ENCODE assay signal across 8 mouse cellular contexts in the genomic region with DNA sequence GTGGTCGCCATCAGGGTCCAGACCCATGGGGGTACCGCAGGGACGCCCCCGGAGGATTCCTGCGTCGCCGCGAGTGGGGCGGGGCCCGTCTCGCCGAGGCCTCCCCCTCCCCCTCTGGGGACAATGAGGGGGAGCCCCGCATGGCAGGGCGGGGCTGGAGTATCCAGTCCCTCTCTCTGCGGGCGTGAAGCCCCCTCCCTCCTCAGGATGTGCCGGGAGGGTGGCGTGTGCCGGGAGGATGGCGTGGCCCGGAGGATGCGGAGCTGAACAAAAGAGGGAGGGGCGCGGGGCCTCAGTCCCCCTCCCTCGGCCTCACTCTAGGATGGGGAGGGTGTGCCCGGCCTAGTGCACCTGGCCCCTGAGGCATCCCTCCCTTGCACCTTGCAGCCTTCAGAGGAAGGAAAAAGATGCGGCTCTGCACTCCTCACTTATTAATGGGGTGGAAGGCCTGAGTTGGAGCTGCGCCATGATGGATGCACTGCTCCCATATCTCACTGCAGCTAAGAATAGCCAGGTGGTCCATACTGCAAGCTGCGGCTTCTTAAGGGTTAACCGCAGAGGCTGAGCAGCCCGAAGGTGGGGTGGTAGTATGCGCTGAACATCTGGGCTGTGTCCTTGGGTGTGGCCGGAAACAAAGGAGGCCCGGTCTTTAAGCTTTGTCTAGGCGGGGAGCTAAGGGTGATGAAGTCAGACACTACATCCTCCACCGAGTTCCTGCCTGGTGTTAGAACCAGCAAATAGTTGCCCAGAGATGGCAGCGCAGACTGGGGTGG. TPM values are rescaled to one million over a fixed set of nuclear protein-coding genes. Genes with fewer than 3 reads are reported as not detected.
DNase-seq lines count a peak whose midpoint lies in the region; ATAC-seq and TF ChIP-seq lines count a peak whose summit lies in the region.

No protein-coding gene starts in this region.

- intact Hi-C loops in gastrocnemius, adult 2 months (cut with DNase I): no loop called here

- peak; percentile 81 for ATAC-seq in CD4-positive, CD25-positive, alpha-beta regulatory T cell, adult 4 months
- peak; percentile 68 for ATAC-seq in inflammation-experienced regulatory T-cells, adult 6 months

- no peak for TF ChIP-seq CTCF in gastrocnemius, adult 2 months (IDR thresholded peaks at IDR 0.05)

- no peak overlapping the region for H3K27ac ChIP-seq in gastrocnemius, adult 2 months

- no peak for DNase-seq in gastrocnemius, adult 2 months
- no peak for DNase-seq in gastrocnemius, postnatal 25 days
- peak; percentile 24 for DNase-seq in embryo, embryonic 9.5 days (ENCODE audit: extremely low spot score)
- DNase-seq in naive thymus-derived CD4-positive, alpha-beta T cell, adult 2 months (ENCODE audit: low read depth): peak; percentile 26
- no peak for DNase-seq in Muller cell, postnatal 12 days (ENCODE audit: inconsistent ontology term)
- no peak for DNase-seq in testis, postnatal 14 days (ENCODE audit: low spot score)

- H3K4me3 ChIP-seq in gastrocnemius, adult 2 months: peak overlapping the region; percentile 71

RNA-seq across cellular contexts. Expression of gene Crmp1, which starts 4.6 kb away (rescaled TPM):
- under 1 TPM; 0.18 to 0.56 TPM for total RNA-seq in gastrocnemius, adult 2 months (2021)
- total RNA-seq in gastrocnemius, postnatal 25 days (2021): under 1 TPM in 1 of 2 experiments, not detected in 1; 0.19 TPM
- 10 to 100 TPM; 10.1 to 13.9 TPM for polyA plus RNA-seq in CD4-positive, CD25-positive, alpha-beta regulatory T cell, adult 4 months (2017; shearing (Covaris generic))
- polyA plus RNA-seq in inflammation-experienced regulatory T-cells, adult 6 months (2017; shearing (Covaris generic)): 10 to 100 TPM in 2 of 3 experiments, 1 to 10 TPM in 1; 9.3 to 31.3 (median 12.3) TPM

Comparison
In these comparisons a context has a peak if more than half of its experiments do, and no peak if none do; other contexts are left out.
1. DNase-seq: peak in embryo, embryonic 9.5 days (single experiment) and naive thymus-derived CD4-positive, alpha-beta T cell, adult 2 months (single experiment); none in gastrocnemius, adult 2 months (single experiment), gastrocnemius, postnatal 25 days (single experiment), Muller cell, postnatal 12 days (single experiment) and testis, postnatal 14 days (single experiment).